In genomic region chr17:47296709-47297450, GRCm38 (mm10) we compare ENCODE assay signal across 23 mouse cellular contexts.
DNase-seq lines count a peak whose midpoint lies in the region; ATAC-seq lines count a peak whose summit lies in the region.
"Had no signal": no experiment of that assay in that cellular context is flagged by ENCODE, and none has a peak within 500 bp of the region (broad histone marks: within the 10 kb centered on the region; RNA-seq: fewer than 3 reads in every experiment).

No protein-coding gene starts in this region.

- H3K36me3 ChIP-seq in kidney, embryonic 15.5 days, result no peaks in the 10 kb centered on the region
- H3K36me3 ChIP-seq in forebrain, embryonic 16.5 days (ENCODE audit: control insufficient read depth, insufficient read depth), result no peaks in the 10 kb centered on the region
- H3K36me3 ChIP-seq: hindbrain, embryonic 15.5 days had no signal

- DNase-seq in kidney, postnatal 36 days, result no peak
- peak; percentile 42 for DNase-seq in urinary bladder, postnatal 14 days (ENCODE audit: low spot score)
- DNase-seq in urinary bladder, postnatal 25 days (ENCODE audit: low spot score), result no peak
- peak; percentile 63 to 67 for DNase-seq in adrenal gland, postnatal 36 days
- DNase-seq in layer of hippocampus, adult 8-10 months (ENCODE audit: low spot score in 2 of 2), result no peak
- DNase-seq: cerebellum, adult 11 months; cerebellum, postnatal 10 days; embryo, embryonic 11 days; gastrocnemius, adult 2 months; heart, postnatal 36 days; kidney, adult 11 months; left cerebral cortex, postnatal 4 days; lung, postnatal 10 days; right cerebral cortex, postnatal 25 days had no signal

- H3K4me3 ChIP-seq in kidney, embryonic 15.5 days (replicated peaks), result no peak overlapping the region
- H3K4me3 ChIP-seq in forebrain, embryonic 16.5 days (replicated peaks; ENCODE audit: low read length), result no peak overlapping the region
- H3K4me3 ChIP-seq: forebrain, embryonic 10.5 days; gastrocnemius, adult 2 months; heart, embryonic 12.5 days; hindbrain, embryonic 15.5 days; layer of hippocampus, adult 2 months had no signal

- H3K27me3 ChIP-seq in kidney, embryonic 15.5 days, result no peaks in the 10 kb centered on the region
- no peaks in the 10 kb centered on the region for H3K27me3 ChIP-seq in forebrain, embryonic 16.5 days (replicated peaks; ENCODE audit: control insufficient read depth, insufficient read depth, low read length)
- H3K27me3 ChIP-seq: heart, embryonic 12.5 days; hindbrain, embryonic 15.5 days had no signal

- peaks cover 43% of the 10 kb centered on the region for H3K4me1 ChIP-seq in kidney, embryonic 15.5 days
- peaks cover 8% of the 10 kb centered on the region for H3K4me1 ChIP-seq in forebrain, embryonic 16.5 days (replicated peaks; ENCODE audit: control insufficient read depth, insufficient read depth, low read length)

- H3K9me3 ChIP-seq in kidney, embryonic 15.5 days (replicated peaks), result no peaks in the 10 kb centered on the region
- H3K9me3 ChIP-seq in forebrain, embryonic 16.5 days (ENCODE audit: control insufficient read depth, low read length), result no peaks in the 10 kb centered on the region
- H3K9me3 ChIP-seq: forebrain, embryonic 10.5 days; heart, embryonic 12.5 days; hindbrain, embryonic 15.5 days had no signal

- H3K9ac ChIP-seq in kidney, embryonic 15.5 days, result no peak overlapping the region
- H3K9ac ChIP-seq in forebrain, embryonic 16.5 days (replicated peaks; ENCODE audit: low read depth, low read length), result no peak overlapping the region
- H3K9ac ChIP-seq: heart, embryonic 12.5 days; hindbrain, embryonic 15.5 days had no signal

- no peak overlapping the region for H3K4me2 ChIP-seq in kidney, embryonic 15.5 days
- no peak overlapping the region for H3K4me2 ChIP-seq in forebrain, embryonic 16.5 days (ENCODE audit: low read length)
- H3K4me2 ChIP-seq: heart, embryonic 12.5 days; hindbrain, embryonic 15.5 days had no signal

- 85% methylated on average over 9 of the region's 9 CpGs for WGBS in kidney, embryonic 15.5 days
- WGBS in forebrain, embryonic 16.5 days, result 90% methylated on average over 9 of the region's 9 CpGs

- H3K27ac ChIP-seq in kidney, embryonic 15.5 days, result 0 out of 2 replicates have a peak overlapping the region, but pooled peaks have one; percentile 86
- H3K27ac ChIP-seq in forebrain, embryonic 16.5 days (ENCODE audit: low read length), result no peak overlapping the region
- H3K27ac ChIP-seq: forebrain, embryonic 10.5 days; hindbrain, embryonic 15.5 days; layer of hippocampus, adult 2 months had no signal

- no peak for ATAC-seq in kidney, embryonic 15.5 days (replicated peaks; ENCODE audit: low FRiP score)
- no peak for ATAC-seq in forebrain, embryonic 16.5 days
- ATAC-seq: activated CD4-positive, CD25-positive, alpha-beta regulatory T cell, adult 4 months; CD4-positive, CD25-positive, alpha-beta regulatory T cell, adult 4 months; midbrain, embryonic 16.5 days had no signal

Comparison
In these comparisons a context has a peak if more than half of its experiments do, and no peak if none do; other contexts are left out.
1. DNase-seq: peak in urinary bladder, postnatal 14 days (single experiment) and adrenal gland, postnatal 36 days (2 of 2); none in kidney, postnatal 36 days (0 of 2), urinary bladder, postnatal 25 days (single experiment) and layer of hippocampus, adult 8-10 months (0 of 2).